Mouse (Mus musculus) hindbrain, embryonic 12.5 days (tissue): ENCODE results near the gene Plcb4. TPM values are rescaled to one million over a fixed set of nuclear protein-coding genes. Genes with fewer than 3 reads are reported as not detected.

ENCODE experiments used
- ATAC-seq: fragments of 200-750 bp; cut with Nextera tagmentation; 2 replicates; pipeline ENCODE4 v1.8.0; 2017; ENCODE audit warnings: moderate TSS enrichment; ENCODE audit not compliant: low FRiP score
- H3K27ac ChIP-seq: fragments of 300-500 bp; sonication (generic); 2 replicates; pipeline ENCODE4 v1.5.1; 2016; ENCODE audit warnings: mild to moderate bottlenecking
- H3K27me3 ChIP-seq: fragments of 300-500 bp; sonication (generic); 2 replicates; pipeline ENCODE4 v1.6.1; 2016; ENCODE audit warnings: mild to moderate bottlenecking
- H3K36me3 ChIP-seq: fragments of 300-500 bp; sonication (generic); 2 replicates; pipeline ENCODE4 v1.6.1; 2016; ENCODE audit warnings: mild to moderate bottlenecking
- H3K4me1 ChIP-seq: fragments of 300-500 bp; sonication (generic); 2 replicates; pipeline ENCODE4 v1.6.1; 2016
- H3K4me2 ChIP-seq: fragments of 300-500 bp; sonication (generic); replicated peaks from 2 replicates; pipeline ENCODE4 v1.6.1; 2016; ENCODE audit warnings: mild to moderate bottlenecking
- H3K4me3 ChIP-seq: fragments of 300-500 bp; sonication (generic); 2 replicates; pipeline ENCODE4 v1.5.1; 2016; ENCODE audit warnings: mild to moderate bottlenecking
- H3K9ac ChIP-seq: fragments of 300-500 bp; sonication (generic); 2 replicates; pipeline ENCODE4 v1.6.1; 2016; ENCODE audit warnings: mild to moderate bottlenecking, moderate library complexity
- H3K9me3 ChIP-seq: fragments of 300-500 bp; sonication (generic); replicated peaks from 2 replicates; pipeline ENCODE4 v1.6.1; 2016; ENCODE audit warnings: mild to moderate bottlenecking
- WGBS: fragments of 180-500 bp; shearing (Covaris S2); methylation state at CpG from one replicate; pipeline ENCODE4 v1.1.7; 2016; 5-methylcytosine and 5-hydroxymethylcytosine counted together
- polyA plus RNA-seq: library from polyadenylated mRNA; unstranded; fragments of >200 nt; fragmentation: Nextera tagmentation; extraction: Ambion mirVana; gene quantifications from 2 replicates; pipeline ENCODE4 v1.2.1, GENCODE M21; 2016

The Plcb4 gene
- polyA plus RNA-seq, 1 experiment from 2014 or later = 29.8 TPM

DNA sequence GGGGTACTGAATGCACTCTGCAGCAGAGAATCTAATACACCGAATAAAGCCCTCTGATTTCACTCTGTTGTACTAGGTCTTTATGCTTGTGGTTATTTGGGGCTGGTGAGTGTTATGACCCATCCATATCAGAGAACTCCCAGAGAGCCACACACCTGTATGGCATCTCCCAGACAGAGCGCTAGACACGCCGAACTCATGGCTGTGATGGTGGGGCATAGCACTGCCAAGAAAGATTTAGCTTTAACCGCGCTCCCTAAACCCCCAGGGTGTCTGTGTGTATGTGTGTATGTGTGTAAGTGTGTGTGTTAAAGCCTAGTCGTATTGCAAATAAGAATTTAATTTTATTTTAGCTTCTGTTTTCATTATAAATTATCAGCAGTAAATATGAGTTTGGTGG, 399.6 kb downstream of the Plcb4 start:
- peak overlapping the region; percentile 44 for H3K4me3 ChIP-seq
- H3K27ac ChIP-seq = peak overlapping the region; percentile 90
- WGBS = 4% methylated on average over 7 of the region's 7 CpGs
- peak overlapping the region; percentile 77 for H3K9ac ChIP-seq
- no peaks in the 10 kb centered on the region for H3K36me3 ChIP-seq
- ATAC-seq = peak; percentile 51
- peaks cover 15% of the 10 kb centered on the region for H3K4me1 ChIP-seq
- H3K9me3 ChIP-seq = no peaks in the 10 kb centered on the region
- H3K4me2 ChIP-seq = peak overlapping the region; percentile 69
- peaks cover 32% of the 10 kb centered on the region for H3K27me3 ChIP-seq

DNA sequence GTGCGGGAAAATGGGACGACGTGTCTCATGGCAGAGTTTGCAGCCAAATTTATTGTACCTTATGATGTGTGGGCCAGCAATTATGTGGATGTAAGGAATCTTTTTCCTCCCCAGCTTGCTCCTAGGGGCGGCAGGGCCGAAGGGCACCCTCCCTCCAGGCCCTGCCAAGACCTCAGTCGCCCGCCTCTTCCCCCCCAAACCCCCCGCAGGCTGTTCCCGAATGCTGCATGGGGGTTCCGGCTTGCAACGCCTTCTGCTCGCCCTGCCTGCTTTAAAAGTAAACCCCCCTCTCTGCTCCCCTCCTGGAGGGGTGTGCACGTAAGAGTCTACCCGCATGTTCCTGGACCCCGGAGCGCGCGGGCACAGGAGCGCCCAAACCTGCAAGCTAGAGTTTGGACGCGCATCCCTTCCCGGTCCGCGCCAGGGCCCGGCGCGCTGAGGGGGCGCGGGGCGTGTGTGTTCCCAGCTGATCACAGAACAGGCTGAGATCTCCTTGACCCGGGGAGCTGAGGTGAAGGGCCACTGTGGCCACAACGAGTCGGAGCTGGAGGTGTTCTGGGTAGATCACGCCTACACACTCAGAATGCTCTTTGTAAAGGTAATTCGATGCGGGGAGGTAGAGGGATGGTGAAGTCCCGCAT, 400.3 kb downstream of the Plcb4 start:
- peak overlapping the region; percentile 90 for H3K27ac ChIP-seq
- peaks cover 32% of the 10 kb centered on the region for H3K27me3 ChIP-seq
- H3K9ac ChIP-seq = peak overlapping the region; percentile 77
- peak overlapping the region; percentile 44 for H3K4me3 ChIP-seq
- WGBS = 1% methylated on average over 37 of the region's 37 CpGs
- peaks cover 15% of the 10 kb centered on the region for H3K4me1 ChIP-seq
- no peaks in the 10 kb centered on the region for H3K36me3 ChIP-seq
- H3K9me3 ChIP-seq = no peaks in the 10 kb centered on the region
- ATAC-seq = peak; percentile 9
- peak overlapping the region; percentile 69 for H3K4me2 ChIP-seq
